Mouse (Mus musculus): ENCODE data around the gene Iffo1.

GRCm38 (mm10) chr6:125186203-125186602 lies 41.2 kb downstream of the Iffo1 start:
- TF ChIP-seq CTCF (IDR thresholded peaks at IDR 0.05): no peak
- TF ChIP-seq POLR2A (IDR thresholded peaks at IDR 0.05; ENCODE audit: insufficient read depth, low read depth, low read length): no peak

All from heart, adult 2 months (tissue).